Mouse (Mus musculus) forebrain, embryonic 10.5 days (tissue): ENCODE results near the gene Mcpt8. TPM values are rescaled to one million over a fixed set of nuclear protein-coding genes. Genes with fewer than 3 reads are reported as not detected.
"Not testable (repeated sequence)": the region's sequence is repeated elsewhere in the genome, so short reads cannot be mapped to it uniquely, and the experiment has no call there.

Source experiments
- DNase-seq: peaks from one replicate; pipeline ENCODE4 v3.0.0-alpha.2; 2017; ENCODE audit warnings: low spot score; ENCODE audit errors: extremely low spot score
- H3K27ac ChIP-seq: fragments of 300-500 bp; sonication (generic); 2 replicates; pipeline ENCODE4 v1.5.1; 2016; ENCODE audit warnings: mild to moderate bottlenecking
- H3K27me3 ChIP-seq: fragments of 300-500 bp; sonication (generic); 2 replicates; pipeline ENCODE4 v1.6.1; 2016; ENCODE audit warnings: mild to moderate bottlenecking; ENCODE audit not compliant: poor library complexity, severe bottlenecking
- H3K36me3 ChIP-seq: fragments of 300-500 bp; sonication (generic); replicated peaks from 2 replicates; pipeline ENCODE4 v1.6.1; 2016; ENCODE audit warnings: mild to moderate bottlenecking, moderate library complexity
- H3K4me1 ChIP-seq: fragments of 300-500 bp; sonication (generic); 2 replicates; pipeline ENCODE4 v1.6.1; 2016
- H3K4me3 ChIP-seq: fragments of 300-500 bp; sonication (generic); 2 replicates; pipeline ENCODE4 v1.5.1; 2016; ENCODE audit warnings: mild to moderate bottlenecking, moderate library complexity
- H3K9me3 ChIP-seq: fragments of 300-500 bp; sonication (generic); 2 replicates; pipeline ENCODE4 v1.6.1; 2016; ENCODE audit warnings: mild to moderate bottlenecking, moderate library complexity
- WGBS: fragments of 180-500 bp; shearing (Covaris S2); methylation state at CpG from one replicate; pipeline ENCODE4 v1.1.7; 2016; 5-methylcytosine and 5-hydroxymethylcytosine counted together
- microRNA-seq: library from miRNA; unstranded; fragments of <30 nt; microRNA quantifications from one replicate; pipeline ENCODE4, GENCODE M21; 2017
- polyA plus RNA-seq: library from polyadenylated mRNA; unstranded; fragments of >200 nt; fragmentation: Nextera tagmentation; extraction: Ambion mirVana; gene quantifications from 2 replicates; pipeline ENCODE4 v1.2.1, GENCODE M21; 2016

Mcpt8 gene
- polyA plus RNA-seq, 1 experiment from 2014 or later = not detected

DNA sequence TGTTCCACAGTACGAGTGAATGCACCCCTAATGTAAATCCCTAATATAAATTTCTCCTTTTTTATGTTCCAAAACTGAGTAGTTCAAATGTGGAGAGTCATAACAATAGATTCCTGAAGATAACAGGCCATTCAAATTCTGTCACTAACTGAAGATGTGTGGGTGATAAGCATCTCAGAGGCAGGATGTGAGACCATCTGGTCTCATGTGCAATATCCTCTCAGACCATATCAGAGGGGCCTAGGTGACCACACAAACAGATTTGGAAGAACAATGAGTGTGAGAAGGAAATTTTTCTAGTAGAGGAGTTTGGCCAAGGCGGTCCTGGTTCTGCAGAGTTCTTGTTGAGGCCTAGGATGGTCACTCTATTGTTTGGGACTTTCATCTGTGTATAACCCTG, 8.3 kb upstream of the Mcpt8 start:
- Histone ChIP-seq H3K4me1 (no peaks in the 10 kb centered on the region), H3K4me3 (no peak overlapping the region), H3K27ac (no peak overlapping the region), H3K27me3 (no peaks in the 10 kb centered on the region), H3K36me3 (no peaks in the 10 kb centered on the region), H3K9me3 (no peaks in the 10 kb centered on the region)
- WGBS = 77% methylated on average over 2 of the region's 2 CpGs
- DNase-seq = no peak

- no peaks in the 10 kb centered on the region for H3K9me3 ChIP-seq
- no peak overlapping the region for H3K27ac ChIP-seq
- H3K36me3 ChIP-seq = no peaks in the 10 kb centered on the region
- no peaks in the 10 kb centered on the region for H3K4me1 ChIP-seq
- no peak overlapping the region for H3K4me3 ChIP-seq
- WGBS = 77% methylated on average over 3 of the region's 3 CpGs
- no peak for DNase-seq
- H3K27me3 ChIP-seq = no peaks in the 10 kb centered on the region
Measured at GRCm38 (mm10) chr14:56086711-56087110, 1.6 kb upstream of the Mcpt8 start.

DNA sequence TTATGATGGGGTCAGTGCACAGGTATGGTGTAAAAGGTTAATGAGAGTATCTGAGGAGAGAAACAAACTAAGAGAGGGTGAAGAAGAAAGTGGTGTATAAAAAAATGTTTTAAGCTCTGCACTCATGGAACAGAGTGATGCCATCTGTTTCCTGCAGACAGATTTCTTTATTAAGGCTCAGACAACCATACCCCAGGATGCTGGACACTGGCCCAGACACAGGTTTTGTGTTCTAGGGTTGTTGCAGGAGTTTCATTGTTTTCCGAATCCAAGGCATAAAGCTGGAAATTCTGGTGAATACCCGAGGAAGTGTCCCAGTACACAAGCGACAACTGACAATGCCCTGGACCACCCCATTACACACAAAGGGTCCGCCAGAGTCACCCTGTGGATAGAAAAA, 3.1 kb downstream of the Mcpt8 start:
- Histone ChIP-seq H3K36me3 (no peaks in the 10 kb centered on the region), H3K9me3 (no peaks in the 10 kb centered on the region), H3K27ac (no peak overlapping the region), H3K27me3 (no peaks in the 10 kb centered on the region), H3K4me1 (no peaks in the 10 kb centered on the region), H3K4me3 (no peak overlapping the region)
- no peak for DNase-seq
- WGBS = 89% methylated on average over 4 of the region's 4 CpGs

GRCm38 (mm10) chr14:56062213-56062612, 22.9 kb downstream of the Mcpt8 start, which contains the start of gene Mcpt4:
Mcpt4 (minus strand) TSS chr14:56062313.
- DNase-seq, H3K27ac ChIP-seq, H3K4me3 ChIP-seq, H3K36me3 ChIP-seq, H3K27me3 ChIP-seq, H3K9me3 ChIP-seq, H3K4me1 ChIP-seq: not testable (repeated sequence)
- 85% methylated on average over 3 of the region's 3 CpGs for WGBS

DNA sequence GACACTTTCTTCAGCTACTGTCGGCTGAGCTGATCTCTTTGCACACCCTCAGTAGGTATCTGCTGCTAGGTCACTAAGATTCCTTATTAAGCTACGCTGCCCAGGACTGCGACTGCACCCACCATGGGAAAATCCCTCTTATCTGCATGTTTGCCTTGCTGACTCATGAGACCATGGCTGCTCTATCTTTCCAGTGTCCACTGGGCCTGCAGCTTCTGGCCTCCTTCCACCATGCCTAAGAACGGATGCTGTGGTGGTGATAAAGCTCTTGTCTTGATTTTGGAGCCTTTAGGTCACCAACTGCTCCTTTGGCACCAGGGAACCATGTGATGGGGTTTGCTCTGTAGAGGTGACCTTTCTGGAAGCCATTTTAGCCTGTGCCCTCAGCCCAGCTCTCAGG, 27.4 kb downstream of the Mcpt8 start:
- Histone ChIP-seq H3K4me3 (no peak overlapping the region), H3K4me1 (no peaks in the 10 kb centered on the region), H3K27ac (no peak overlapping the region), H3K27me3 (no peaks in the 10 kb centered on the region), H3K9me3 (no peaks in the 10 kb centered on the region), H3K36me3 (no peaks in the 10 kb centered on the region)
- WGBS = 92% methylated on average over 4 of the region's 4 CpGs
- DNase-seq = no peak

GRCm38 (mm10) chr14:56055408-56055807, 29.7 kb downstream of the Mcpt8 start:
- no peaks in the 10 kb centered on the region for H3K36me3 ChIP-seq
- DNase-seq = no peak
- no peak overlapping the region for H3K4me3 ChIP-seq
- H3K9me3 ChIP-seq = no peaks in the 10 kb centered on the region
- no peaks in the 10 kb centered on the region for H3K4me1 ChIP-seq
- no peak overlapping the region for H3K27ac ChIP-seq
- WGBS = 89% methylated on average over 3 of the region's 3 CpGs
- H3K27me3 ChIP-seq = no peaks in the 10 kb centered on the region

GRCm38 (mm10) chr14:56041792-56042191, 43.3 kb downstream of the Mcpt8 start, which contains the start of gene Mcpt2:
Mcpt2 (plus strand) TSS chr14:56042041.
- not testable (repeated sequence) for DNase-seq, H3K4me3 ChIP-seq, H3K9me3 ChIP-seq, H3K27ac ChIP-seq, H3K4me1 ChIP-seq, H3K27me3 ChIP-seq, H3K36me3 ChIP-seq
- WGBS = 93% methylated on average over 1 of the region's 1 CpGs

DNA sequence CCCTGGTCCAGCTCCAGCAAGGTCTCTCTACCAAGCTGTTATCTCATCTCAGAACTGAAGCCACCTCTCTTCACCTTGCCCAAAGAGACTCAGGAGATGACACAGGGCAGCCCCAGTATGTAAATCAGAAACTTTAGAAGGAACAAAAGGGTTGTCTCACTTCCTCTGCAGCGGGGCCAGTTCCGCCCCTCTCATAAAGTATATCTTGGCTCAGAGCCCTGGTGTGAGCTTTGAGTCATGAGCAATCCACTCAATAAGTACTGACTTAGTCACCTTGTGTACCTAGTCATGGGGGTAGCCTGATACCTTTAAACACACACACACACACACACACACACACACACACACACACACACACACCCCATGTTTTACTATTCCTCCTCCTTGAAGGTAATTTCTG, 50.6 kb downstream of the Mcpt8 start:
- H3K36me3 ChIP-seq = no peaks in the 10 kb centered on the region
- no peaks in the 10 kb centered on the region for H3K27me3 ChIP-seq
- no peak overlapping the region for H3K4me3 ChIP-seq
- H3K4me1 ChIP-seq = no peaks in the 10 kb centered on the region
- 97% methylated on average over 2 of the region's 2 CpGs for WGBS
- H3K27ac ChIP-seq = no peak overlapping the region
- DNase-seq = no peak
- no peaks in the 10 kb centered on the region for H3K9me3 ChIP-seq

Small RNA genes lying within 50 kb of the gene (microRNA-seq; reads per million reads assigned to microRNA genes)
- gene Mir6949 = not detected

Other genes starting within 250 kb of the Mcpt8 start
- 24.5 and 25.8 TPM in 2 replicates for gene Nynrin, start 231.3 kb downstream of the Mcpt8 start, polyA plus RNA-seq
- 0.10 and 0.12 TPM in 2 replicates for gene Cbln3, start 200.9 kb downstream of the Mcpt8 start, polyA plus RNA-seq
- gene Khnyn, start 200.3 kb downstream of the Mcpt8 start, polyA plus RNA-seq = 22.7 and 25.3 TPM in 2 replicates
- 41.9 and 48.9 TPM in 2 replicates for gene Sdr39u1, start 185.0 kb downstream of the Mcpt8 start, polyA plus RNA-seq
- gene Cma1, start 140.6 kb downstream of the Mcpt8 start, polyA plus RNA-seq = not detected in 2 replicates
- not detected in 2 replicates for gene Cma2, start 134.3 kb downstream of the Mcpt8 start, polyA plus RNA-seq
- gene Mcpt1, start 67.3 kb downstream of the Mcpt8 start, polyA plus RNA-seq = not detected in 2 replicates
- gene Mcpt9, start 54.8 kb downstream of the Mcpt8 start, polyA plus RNA-seq = not detected in 2 replicates
- gene Mcpt2, start 43.2 kb downstream of the Mcpt8 start, polyA plus RNA-seq = not detected in 2 replicates
- not detected in 2 replicates for gene Mcpt4, start 23.0 kb downstream of the Mcpt8 start, polyA plus RNA-seq
- gene Ctsg, start 17.3 kb upstream of the Mcpt8 start, polyA plus RNA-seq = 0.29 TPM in 1 of 2 replicates, not detected in the other
- not detected in 2 replicates for gene Gzme, start 35.4 kb upstream of the Mcpt8 start, polyA plus RNA-seq
- gene Gzmd, start 47.3 kb upstream of the Mcpt8 start, polyA plus RNA-seq = not detected in 2 replicates
- gene Gzmg, start 74.3 kb upstream of the Mcpt8 start, polyA plus RNA-seq = not detected in 2 replicates
- not detected in 2 replicates for gene Gzmn, start 89.3 kb upstream of the Mcpt8 start, polyA plus RNA-seq
- gene Gzmf, start 126.1 kb upstream of the Mcpt8 start, polyA plus RNA-seq = not detected in 2 replicates
- 0.36 TPM in 1 of 2 replicates, not detected in the other for gene Gzmc, start 149.4 kb upstream of the Mcpt8 start, polyA plus RNA-seq
- gene Gzmb, start 177.0 kb upstream of the Mcpt8 start, polyA plus RNA-seq = not detected in 2 replicates